Mouse (Mus musculus): ENCODE results near the gene Stx2. TPM values are rescaled to one million over a fixed set of nuclear protein-coding genes. Genes with fewer than 3 reads are reported as not detected.

The Stx2 gene
- total RNA-seq (2021) = 10 to 100 TPM; 18.2 to 24.4 TPM
- long read RNA-seq, experiment 1, transcript Stx2-201 (11 exons, 2,939 nt) = major isoform, 20 of 22 reads
- long read RNA-seq, experiment 1, partial matches to known transcripts = 0 of 22 reads
- long read RNA-seq, experiment 1, other reads (novel, unspliced or antisense) = 0 of 22 reads
- long read RNA-seq, experiment 2, transcript Stx2-201 (11 exons, 2,939 nt) = major isoform, 38 of 58 reads
- long read RNA-seq, experiment 2, transcript Stx2-202 (10 exons, 2,769 nt) = minor isoform, 8 of 58 reads
- long read RNA-seq, experiment 2, partial matches to known transcripts = 0 of 58 reads
- long read RNA-seq, experiment 2, other reads (novel, unspliced or antisense) = 12 of 58 reads

DNA sequence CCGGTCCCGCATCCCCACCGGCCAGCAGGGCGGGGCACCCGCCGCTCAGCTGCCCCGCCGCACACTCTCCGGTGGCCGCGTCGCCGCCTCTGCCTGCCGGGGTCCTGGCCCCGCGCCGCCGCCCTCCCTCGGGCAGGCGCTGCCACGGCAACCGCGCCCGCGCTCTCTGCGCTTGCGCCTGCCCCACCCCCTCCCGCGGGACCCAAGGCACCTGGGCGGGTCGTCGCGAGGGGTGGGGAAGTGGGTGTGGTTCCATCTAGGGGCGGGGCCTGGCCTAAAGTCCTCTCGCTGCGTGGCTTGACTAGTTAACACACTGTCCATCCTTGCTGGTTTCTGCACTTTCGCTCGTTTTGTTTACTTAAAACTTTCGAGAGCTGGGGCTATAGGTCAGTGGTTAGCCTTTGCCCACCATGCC lies at the start of gene Stx2:
Stx2 (minus strand) TSS at position 163 of the 415 bp plus-strand sequence.
- peak; percentile 95 to 96 for DNase-seq (ENCODE audit: low spot score in 2 of 2)

DNA sequence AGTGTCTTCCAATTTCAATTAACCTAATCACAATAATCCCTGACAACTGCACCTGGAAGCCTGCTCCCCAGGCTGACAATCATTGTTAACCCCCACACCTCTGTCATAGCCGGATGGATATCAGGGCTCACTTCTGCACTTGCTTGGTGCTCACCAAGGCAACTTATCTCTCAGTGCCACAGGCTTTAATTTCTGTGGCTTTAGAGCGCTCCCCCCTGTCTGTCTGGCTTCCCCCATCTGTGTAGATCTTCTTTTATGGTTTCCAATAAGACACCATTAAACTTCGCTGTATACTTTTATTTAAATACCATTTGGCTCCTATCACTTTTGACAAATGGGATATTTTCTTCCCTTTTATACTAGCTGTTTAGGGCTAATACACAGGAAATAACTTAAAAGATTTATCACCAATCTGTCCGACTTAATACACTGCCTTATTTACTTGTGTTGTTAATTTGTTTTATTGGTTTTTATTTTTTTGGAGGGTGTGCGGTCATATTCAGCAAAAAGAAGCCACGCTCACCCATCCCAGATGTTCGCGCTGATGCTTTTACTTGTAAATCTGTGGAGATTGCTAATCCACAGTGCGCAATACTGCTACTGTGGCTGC lies 46.4 kb upstream of the Stx2 start:
- DNase-seq (ENCODE audit: low spot score in 2 of 2) = no peak

- DNase-seq (ENCODE audit: low spot score in 2 of 2) = no peak
Observed at GRCm38 (mm10) chr5:129052636-129053355, 44.4 kb upstream of the Stx2 start.

DNA sequence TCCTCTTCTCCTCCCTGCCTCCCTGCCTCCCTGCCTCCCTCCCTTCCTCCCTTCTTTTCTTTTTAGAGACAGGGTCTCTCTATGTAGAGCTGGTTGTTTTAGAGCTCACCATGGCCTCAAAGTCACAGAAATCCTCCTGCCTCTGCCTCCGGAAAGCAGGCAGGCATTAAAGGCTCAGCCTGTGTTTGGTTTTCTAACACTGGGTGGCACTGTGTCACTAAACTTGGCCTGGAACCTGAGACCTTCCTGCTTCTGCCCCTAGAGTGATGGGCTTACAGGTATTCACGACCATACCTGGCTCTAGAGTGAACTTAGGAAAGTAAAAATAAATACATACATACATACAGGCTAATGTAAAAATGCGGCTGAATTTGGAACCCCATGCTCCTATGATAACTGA lies 43.5 kb upstream of the Stx2 start:
- no peak for DNase-seq (ENCODE audit: low spot score in 2 of 2)

GRCm38 (mm10) chr5:129049372-129049771 lies 41.0 kb upstream of the Stx2 start:
- no peak for DNase-seq (ENCODE audit: low spot score in 2 of 2)

GRCm38 (mm10) chr5:129045641-129046580 lies 37.5 kb upstream of the Stx2 start:
- no peak for DNase-seq (ENCODE audit: low spot score in 2 of 2)

DNA sequence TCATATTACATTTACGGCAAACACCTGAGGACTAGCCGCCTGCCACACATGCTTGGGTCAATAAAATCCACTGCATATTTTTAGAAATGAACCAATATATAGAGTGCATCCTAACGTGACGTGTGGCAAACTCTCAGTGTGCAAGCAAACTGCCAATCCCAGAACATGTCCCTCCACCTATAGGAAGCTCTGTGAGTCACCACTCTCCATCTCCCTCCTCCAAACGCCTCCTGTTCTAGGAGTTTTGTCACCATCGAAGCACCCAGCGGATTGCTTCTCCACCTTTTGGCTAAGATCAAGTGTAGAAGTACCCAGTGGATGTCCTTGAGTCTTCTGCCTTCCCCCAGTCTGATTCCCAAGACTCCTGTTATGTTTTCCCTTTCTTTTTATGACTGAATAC lies 29.4 kb upstream of the Stx2 start:
- DNase-seq (ENCODE audit: low spot score in 2 of 2) = no peak

GRCm38 (mm10) chr5:129036678-129037077 lies 28.3 kb upstream of the Stx2 start:
- no peak for DNase-seq (ENCODE audit: low spot score in 2 of 2)

GRCm38 (mm10) chr5:129029131-129029723 lies 20.9 kb upstream of the Stx2 start:
- DNase-seq (ENCODE audit: low spot score in 2 of 2) = no peak

GRCm38 (mm10) chr5:129026637-129027036 lies 18.3 kb upstream of the Stx2 start:
- no peak for DNase-seq (ENCODE audit: low spot score in 2 of 2)

GRCm38 (mm10) chr5:129026171-129026570 lies 17.8 kb upstream of the Stx2 start:
- DNase-seq (ENCODE audit: low spot score in 2 of 2) = no peak

DNA sequence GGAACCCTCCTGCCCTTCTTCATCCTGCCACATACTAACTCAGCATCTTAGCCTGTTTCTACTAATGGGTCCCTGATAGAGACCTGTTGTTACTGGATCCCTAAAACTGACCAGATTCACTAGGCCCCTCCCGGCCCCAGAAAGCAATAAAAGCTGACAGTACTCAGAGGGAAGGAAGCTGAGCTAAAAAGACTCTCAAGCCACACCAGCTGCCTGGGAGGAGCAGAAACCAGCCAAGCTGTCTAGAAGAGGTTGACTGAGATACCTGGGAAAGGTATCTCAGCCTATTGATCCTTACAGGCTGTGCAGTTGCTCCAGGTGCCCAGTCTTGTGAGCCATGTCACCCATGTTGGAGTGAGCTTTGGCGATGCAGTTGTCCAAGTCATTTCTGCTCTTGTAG lies 17.4 kb upstream of the Stx2 start:
- DNase-seq (ENCODE audit: low spot score in 2 of 2) = no peak

- DNase-seq (ENCODE audit: low spot score in 2 of 2) = no peak
Observed at GRCm38 (mm10) chr5:129025048-129025447, 16.7 kb upstream of the Stx2 start.

DNA sequence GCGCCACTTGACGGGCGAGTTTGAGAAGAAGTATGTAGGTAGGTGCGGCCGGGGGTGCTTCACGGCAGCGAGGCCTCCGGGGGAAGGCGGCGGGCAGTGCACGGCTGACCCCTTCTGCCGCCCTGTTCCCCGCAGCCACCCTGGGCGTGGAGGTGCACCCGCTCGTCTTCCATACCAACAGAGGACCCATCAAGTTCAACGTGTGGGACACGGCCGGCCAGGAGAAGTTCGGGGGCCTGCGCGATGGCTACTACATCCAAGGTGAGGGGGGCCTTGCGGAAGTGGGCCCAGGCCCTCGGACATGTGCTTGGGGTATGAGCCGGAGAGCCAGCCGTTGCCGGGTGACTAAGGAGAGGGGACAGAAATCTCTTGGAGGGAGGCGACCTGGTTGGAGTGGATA lies 12.4 kb upstream of the Stx2 start:
- peak; percentile 40 to 45 for DNase-seq (ENCODE audit: low spot score in 2 of 2)

DNA sequence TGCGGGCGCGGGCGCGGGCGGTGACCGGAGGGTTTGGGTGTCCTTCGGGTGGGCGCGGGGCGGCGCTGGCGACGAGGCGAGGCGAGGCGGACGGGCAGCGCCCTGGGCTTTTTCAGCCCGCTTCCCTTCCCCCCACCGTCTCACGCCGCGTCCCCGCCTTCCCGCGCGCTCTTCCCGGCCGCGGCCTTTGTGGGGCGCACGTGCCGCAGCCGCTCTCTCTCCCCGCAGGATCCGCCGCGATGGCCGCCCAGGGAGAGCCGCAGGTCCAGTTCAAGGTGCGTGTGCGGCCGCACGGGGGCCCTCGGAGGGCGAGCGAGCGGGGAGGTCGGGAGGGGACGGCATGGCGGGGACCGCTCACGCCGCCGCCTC lies 11.9 kb upstream of the Stx2 start:
- DNase-seq (ENCODE audit: low spot score in 2 of 2) = no peak

DNA sequence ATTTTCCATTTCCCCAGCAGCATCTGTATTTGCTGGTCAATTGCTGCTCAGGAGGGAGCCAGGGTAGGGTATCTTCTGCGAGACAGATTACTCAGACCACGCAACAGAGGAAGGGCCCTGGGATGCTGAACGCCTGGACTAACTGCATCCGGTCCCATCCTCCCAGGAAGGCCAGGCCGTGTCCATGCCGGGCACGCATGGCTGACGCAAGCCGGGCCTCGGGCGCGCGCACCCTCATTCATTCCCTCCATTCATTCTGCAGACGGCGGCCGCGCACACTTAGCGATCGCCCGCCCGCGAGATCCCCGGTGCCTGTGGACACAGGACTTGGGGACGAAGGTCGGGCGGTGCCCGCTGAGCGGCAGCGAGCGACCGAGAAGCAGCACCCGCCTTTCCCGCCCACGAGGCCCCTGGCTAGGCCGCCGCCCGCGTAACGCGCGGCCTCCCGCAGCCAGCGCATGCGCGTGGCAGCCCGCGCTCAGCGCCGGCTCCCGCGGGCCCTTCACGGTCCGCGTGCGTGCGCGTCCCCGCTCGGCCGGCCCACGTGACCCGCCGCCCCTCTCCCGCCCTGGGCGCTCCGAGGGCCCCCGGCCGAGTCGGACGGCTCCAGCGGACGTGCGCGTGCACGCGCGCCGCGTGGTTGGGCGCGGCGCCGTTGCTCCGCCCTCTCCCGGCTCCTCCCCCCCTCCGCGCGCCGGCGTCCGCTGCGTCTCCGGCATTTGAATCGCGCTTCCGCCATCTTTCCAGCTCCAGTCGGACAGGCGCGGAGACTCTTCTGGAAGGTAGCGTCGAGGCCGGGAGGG lies 11.3 kb upstream of the Stx2 start, which contains the start of gene Ran:
Ran (plus strand) TSS at position 573 of the 803 bp plus-strand sequence.
- DNase-seq (ENCODE audit: low spot score in 2 of 2) = peak; percentile 93 to 96

DNA sequence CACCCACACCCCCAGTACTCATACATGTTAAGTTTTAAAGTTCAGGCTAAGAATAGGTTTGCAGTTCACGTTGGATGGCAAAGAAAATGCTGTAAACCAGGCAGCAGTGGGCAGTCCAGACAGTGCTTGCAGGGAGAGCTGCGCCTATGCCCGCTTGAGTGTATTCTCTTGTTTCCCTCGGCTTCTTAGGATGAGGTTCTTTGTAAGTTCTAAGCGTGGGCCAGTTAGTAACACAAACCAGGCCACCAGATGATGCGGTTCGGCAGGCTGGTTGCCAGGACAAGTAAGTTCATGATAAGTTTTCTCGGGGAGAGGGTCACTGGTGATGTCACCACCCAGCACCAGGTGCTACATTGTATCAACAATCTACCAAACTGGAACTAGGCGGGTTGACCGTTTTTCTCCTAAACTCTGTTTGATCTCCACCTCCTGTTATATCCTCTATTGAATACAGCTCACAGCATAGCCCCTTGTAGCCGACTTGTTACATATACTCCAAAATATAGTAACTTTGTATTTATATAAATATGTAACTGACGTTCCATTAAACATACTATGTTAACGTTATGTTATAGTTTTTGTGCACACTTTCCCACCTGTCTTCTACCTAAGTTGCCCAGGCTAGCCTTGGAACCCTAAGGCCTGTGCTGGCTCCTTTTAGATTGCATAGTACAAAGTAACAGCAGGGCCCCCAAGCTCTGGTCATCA lies 10.6 kb upstream of the Stx2 start:
- no peak for DNase-seq (ENCODE audit: low spot score in 2 of 2)

- no peak for DNase-seq (ENCODE audit: low spot score in 2 of 2)
Observed at GRCm38 (mm10) chr5:129016370-129016769, 8.0 kb upstream of the Stx2 start.

- DNase-seq (ENCODE audit: low spot score in 2 of 2) = no peak
Observed at GRCm38 (mm10) chr5:129015540-129015939, 7.2 kb upstream of the Stx2 start.

All from adrenal gland, adult 18-20 months (tissue).